Mouse (Mus musculus): ENCODE measurements at regions not wholly inside any gene's neighbourhood (a gene's known extent, or its start where the extent isn't known, plus 50 kb on each side); places are given as distances from the start of the nearest gene placed in this dataset.
"Not testable (repeated sequence)": the region's sequence is repeated elsewhere in the genome, so short reads cannot be mapped to it uniquely, and the experiment has no call there.

DNA sequence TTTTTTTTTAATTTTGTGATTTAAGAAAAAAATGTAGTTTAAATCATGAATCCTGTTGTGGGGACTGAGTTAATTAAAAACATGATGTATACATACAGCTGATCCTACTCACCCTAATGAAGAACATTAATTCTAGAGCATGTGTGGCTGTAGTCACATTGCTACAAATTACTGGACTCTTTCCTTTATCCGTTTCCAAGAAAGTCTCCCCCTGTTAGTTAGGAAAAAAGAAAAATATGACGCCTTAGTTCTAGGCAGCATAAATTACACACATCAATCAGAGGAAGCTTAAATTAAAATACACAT lies 505.7 kb downstream of the Cypt12 start:
- in situ Hi-C loops (cut with MboI; ENCODE audit: low pct_ligation_motif_present, low pct_unique_long_range_greater_than_20kb, low sequenced_read_pairs), result no loop called here
- Histone ChIP-seq H3K4me1 (ENCODE audit: control insufficient read depth in 1 of 2, insufficient read depth in 2 of 2) (no peaks in the 10 kb centered on the region), H3K36me3 (replicated peaks in 1 of 2; ENCODE audit: control insufficient read depth in 1 of 2, insufficient read depth in 1 of 2, low read length in 1 of 2) (no peaks in the 10 kb centered on the region), H3K27me3 (replicated peaks) (no peaks in the 10 kb centered on the region), H3K27ac (ENCODE audit: insufficient read depth, low read depth) (no peak overlapping the region), H3K4me2 (ENCODE audit: insufficient read depth, low read depth, poor library complexity, severe bottlenecking) (no peak overlapping the region), H3K79me2 (replicated peaks; ENCODE audit: control insufficient read depth, extremely low read depth, insufficient read depth, poor library complexity, severe bottlenecking) (no peaks in the 10 kb centered on the region), H3K9ac (ENCODE audit: insufficient read depth, low read depth) (no peak overlapping the region), H3K4me3 (replicated peaks in 1 of 3; ENCODE audit: low read depth in 2 of 3, low read length in 2 of 3, poor library complexity in 1 of 3) (no peak overlapping the region), H3K9me3 (replicated peaks; ENCODE audit: low read length) (peaks cover 7% of the 10 kb centered on the region)
- DNase-seq (ENCODE audit: extremely low read depth), result no peak
- no peak for TF ChIP-seq CTCF (conservative IDR thresholded peaks at IDR 0.05 in 1 of 2, IDR thresholded peaks at IDR 0.05 in 1 of 2; ENCODE audit: low read depth in 2 of 2, low read length in 2 of 2)
- no peak for TF ChIP-seq MEF2A (IDR thresholded peaks at IDR 0.05; ENCODE audit: borderline replicate concordance, low read depth, low read length)
- TF ChIP-seq NELFE (IDR thresholded peaks at IDR 0.05; ENCODE audit: low read depth, low read length), result no peak
- TF ChIP-seq USF1 (IDR thresholded peaks at IDR 0.05; ENCODE audit: low read depth, low read length), result no peak
- no peak for TF ChIP-seq GABPA (IDR thresholded peaks at IDR 0.05; ENCODE audit: insufficient replicate concordance, low read depth, low read length)
- TF ChIP-seq MAZ (IDR thresholded peaks at IDR 0.05; ENCODE audit: low read depth, low read length), result no peak
- TF ChIP-seq KAT2A (IDR thresholded peaks at IDR 0.05; ENCODE audit: insufficient replicate concordance, low read length), result no peak
- TF ChIP-seq USF2 (conservative IDR thresholded peaks at IDR 0.05; ENCODE audit: low read depth, low read length), result no peak
- TF ChIP-seq JUND (conservative IDR thresholded peaks at IDR 0.05; ENCODE audit: low read depth, low read length), result no peak
- no peak for TF ChIP-seq ETS1 (conservative IDR thresholded peaks at IDR 0.05; ENCODE audit: low read depth, low read length)
- no peak for TF ChIP-seq HCFC1 (IDR thresholded peaks at IDR 0.05; ENCODE audit: low read depth, low read length)
- TF ChIP-seq RAD21 (IDR thresholded peaks at IDR 0.05; ENCODE audit: low read depth, low read length), result no peak
- no peak for TF ChIP-seq TBP (conservative IDR thresholded peaks at IDR 0.05; ENCODE audit: low read depth, low read length)
- dilution Hi-C loops (cut with MboI; ENCODE audit: extremely low pct_ligation_motif_present, extremely low pct_unique_long_range_greater_than_20kb, low sequenced_read_pairs), result no loop called here

DNA sequence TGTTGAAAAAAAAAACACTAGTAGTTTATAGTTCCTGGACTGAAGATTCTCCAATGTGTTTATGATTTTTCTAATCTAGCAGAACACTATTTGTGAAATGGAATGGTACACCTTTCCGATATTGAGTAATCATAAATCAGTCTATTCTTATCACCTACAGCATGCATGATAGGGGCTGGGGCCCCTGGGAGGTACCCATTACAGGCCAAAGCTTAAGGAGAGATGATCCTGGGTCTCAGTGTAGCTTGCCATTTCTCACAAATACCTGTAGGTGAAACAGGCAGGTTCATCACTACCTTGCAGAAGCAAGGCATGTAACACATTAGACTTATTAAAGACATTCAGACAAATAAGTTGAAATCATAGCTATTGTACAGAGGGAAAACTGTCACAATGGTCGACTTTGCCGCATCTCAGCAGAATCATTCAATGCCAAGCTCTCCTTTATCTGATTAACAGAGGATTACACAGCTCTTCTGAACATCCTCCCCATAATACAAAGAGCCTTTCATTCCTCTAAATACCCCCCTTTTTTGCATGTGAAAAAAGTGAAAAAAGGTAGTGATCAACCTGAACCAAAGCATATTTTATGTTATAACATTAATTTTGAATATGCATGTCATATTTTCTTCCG lies 506.5 kb downstream of the Cypt12 start:
- H3K4me1 ChIP-seq (ENCODE audit: control insufficient read depth in 1 of 2, insufficient read depth in 2 of 2); H3K27ac ChIP-seq (ENCODE audit: insufficient read depth, low read depth); H3K27me3 ChIP-seq (replicated peaks); H3K4me3 ChIP-seq (replicated peaks in 1 of 3; ENCODE audit: low read depth in 2 of 3, low read length in 2 of 3, poor library complexity in 1 of 3); dilution Hi-C loops (cut with MboI; ENCODE audit: extremely low pct_ligation_motif_present, extremely low pct_unique_long_range_greater_than_20kb, low sequenced_read_pairs); in situ Hi-C loops (cut with MboI; ENCODE audit: low pct_ligation_motif_present, low pct_unique_long_range_greater_than_20kb, low sequenced_read_pairs); DNase-seq (ENCODE audit: extremely low read depth); H3K36me3 ChIP-seq (replicated peaks in 1 of 2; ENCODE audit: control insufficient read depth in 1 of 2, insufficient read depth in 1 of 2, low read length in 1 of 2); H3K9me3 ChIP-seq (replicated peaks; ENCODE audit: low read length); H3K4me2 ChIP-seq (ENCODE audit: insufficient read depth, low read depth, poor library complexity, severe bottlenecking); H3K79me2 ChIP-seq (replicated peaks; ENCODE audit: control insufficient read depth, extremely low read depth, insufficient read depth, poor library complexity, severe bottlenecking); H3K9ac ChIP-seq (ENCODE audit: insufficient read depth, low read depth): not testable (repeated sequence)

DNA sequence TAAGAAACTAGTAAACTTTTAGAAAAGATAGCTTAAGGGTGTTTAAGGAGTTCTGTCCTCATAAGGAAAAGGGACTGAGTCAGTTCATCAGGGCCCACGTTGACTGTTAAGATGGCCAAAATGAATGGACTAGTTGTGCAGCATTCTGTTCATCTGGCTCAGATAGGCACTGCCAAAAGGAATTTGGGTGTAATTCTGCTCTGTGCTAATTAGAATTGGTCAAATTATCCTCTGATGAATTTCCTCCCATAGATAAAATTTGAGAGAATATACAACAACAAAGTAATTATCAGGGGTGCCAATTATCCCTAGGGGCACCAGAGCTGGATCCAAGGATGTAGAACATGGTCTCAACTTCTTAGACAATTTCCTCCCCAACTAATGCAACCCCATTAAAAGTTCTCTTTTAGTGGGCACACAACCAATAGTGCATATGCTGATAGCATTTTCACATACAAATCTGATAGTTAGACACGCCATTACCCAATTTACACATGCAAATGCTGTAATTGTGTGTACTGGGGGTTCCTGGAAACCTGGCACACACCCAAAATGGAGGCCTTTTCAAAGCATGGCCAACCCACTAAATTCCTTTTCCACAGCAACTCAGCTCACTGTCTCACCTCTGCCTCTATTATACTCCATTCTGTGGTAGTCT lies 508.0 kb downstream of the Cypt12 start:
- Histone ChIP-seq H3K9me3 (replicated peaks; ENCODE audit: low read length) (peaks cover 5% of the 10 kb centered on the region), H3K4me1 (ENCODE audit: control insufficient read depth in 1 of 2, insufficient read depth in 2 of 2) (no peaks in the 10 kb centered on the region), H3K9ac (ENCODE audit: insufficient read depth, low read depth) (no peak overlapping the region), H3K27me3 (replicated peaks) (no peaks in the 10 kb centered on the region), H3K36me3 (replicated peaks in 1 of 2; ENCODE audit: control insufficient read depth in 1 of 2, insufficient read depth in 1 of 2, low read length in 1 of 2) (no peaks in the 10 kb centered on the region), H3K4me3 (replicated peaks in 1 of 3; ENCODE audit: low read depth in 2 of 3, low read length in 2 of 3, poor library complexity in 1 of 3) (no peak overlapping the region), H3K79me2 (replicated peaks; ENCODE audit: control insufficient read depth, extremely low read depth, insufficient read depth, poor library complexity, severe bottlenecking) (no peaks in the 10 kb centered on the region), H3K27ac (ENCODE audit: insufficient read depth, low read depth) (no peak overlapping the region), H3K4me2 (ENCODE audit: insufficient read depth, low read depth, poor library complexity, severe bottlenecking) (no peak overlapping the region)
- TF ChIP-seq USF1 (IDR thresholded peaks at IDR 0.05; ENCODE audit: low read depth, low read length), result no peak
- no peak for TF ChIP-seq MYC (IDR thresholded peaks at IDR 0.05; ENCODE audit: low read depth, low read length)
- TF ChIP-seq POLR2A (IDR thresholded peaks at IDR 0.05; ENCODE audit: low read depth, low read length), result no peak
- TF ChIP-seq ZMIZ1 (IDR thresholded peaks at IDR 0.05; ENCODE audit: low read depth, low read length), result no peak
- no peak for TF ChIP-seq EP300 (IDR thresholded peaks at IDR 0.05; ENCODE audit: low read length)
- TF ChIP-seq MAX (IDR thresholded peaks at IDR 0.05; ENCODE audit: low read length), result no peak
- TF ChIP-seq RCOR1 (conservative IDR thresholded peaks at IDR 0.05; ENCODE audit: low read depth, low read length), result no peak
- TF ChIP-seq CTCF (conservative IDR thresholded peaks at IDR 0.05 in 1 of 2, IDR thresholded peaks at IDR 0.05 in 1 of 2; ENCODE audit: low read depth in 2 of 2, low read length in 2 of 2), result no peak
- no peak for TF ChIP-seq POLR2AphosphoS2 (IDR thresholded peaks at IDR 0.05; ENCODE audit: low read depth, low read length)
- no peak for TF ChIP-seq TBP (conservative IDR thresholded peaks at IDR 0.05; ENCODE audit: low read depth, low read length)
- no peak for TF ChIP-seq SMC3 (IDR thresholded peaks at IDR 0.05; ENCODE audit: low read depth, low read length)
- TF ChIP-seq MXI1 (IDR thresholded peaks at IDR 0.05; ENCODE audit: low read depth, low read length), result no peak
- no peak for TF ChIP-seq ELF1 (IDR thresholded peaks at IDR 0.05; ENCODE audit: low read depth, low read length)
- no peak for TF ChIP-seq MAFK (IDR thresholded peaks at IDR 0.05; ENCODE audit: insufficient replicate concordance, low read length)
- TF ChIP-seq E2F4 (IDR thresholded peaks at IDR 0.05; ENCODE audit: insufficient replicate concordance, low read depth, low read length), result no peak
- no peak for TF ChIP-seq ETS1 (conservative IDR thresholded peaks at IDR 0.05; ENCODE audit: low read depth, low read length)
- no peak for DNase-seq (ENCODE audit: extremely low read depth)
- dilution Hi-C loops (cut with MboI; ENCODE audit: extremely low pct_ligation_motif_present, extremely low pct_unique_long_range_greater_than_20kb, low sequenced_read_pairs) (no loop called here), in situ Hi-C loops (cut with MboI; ENCODE audit: low pct_ligation_motif_present, low pct_unique_long_range_greater_than_20kb, low sequenced_read_pairs) (no loop called here)

Measured in CH12.LX (cell line).